Mouse (Mus musculus) lung, embryonic 16.5 days (tissue): Measurements from ENCODE around the gene Hbs1l. TPM values are rescaled to one million over a fixed set of nuclear protein-coding genes. Genes with fewer than 3 reads are reported as not detected.
"Not testable (repeated sequence)": the region's sequence is repeated elsewhere in the genome, so short reads cannot be mapped to it uniquely, and the experiment has no call there.

Experiments
- ATAC-seq: fragments of 200-750 bp; cut with Nextera tagmentation; 2 replicates; pipeline ENCODE4 v1.8.0; 2017; ENCODE audit warnings: low read depth, mild to moderate bottlenecking, moderate library complexity
- H3K27ac ChIP-seq: fragments of 300-500 bp; sonication (generic); 2 replicates; pipeline ENCODE4 v1.5.1; 2014; ENCODE audit warnings: mild to moderate bottlenecking, control low read depth, low read length
- H3K27me3 ChIP-seq: fragments of 300-500 bp; sonication (generic); 2 replicates; pipeline ENCODE4 v1.6.1; 2014; ENCODE audit warnings: low read depth, low read length, mixed read lengths; ENCODE audit not compliant: control insufficient read depth, insufficient read depth
- H3K36me3 ChIP-seq: fragments of 300-500 bp; sonication (generic); 2 replicates; pipeline ENCODE4 v1.6.1; 2014; ENCODE audit warnings: low read length; ENCODE audit not compliant: control insufficient read depth, insufficient read depth
- H3K4me1 ChIP-seq: fragments of 300-500 bp; sonication (generic); replicated peaks from 2 replicates; pipeline ENCODE4 v1.6.1; 2014; ENCODE audit warnings: low read length, mixed read lengths; ENCODE audit not compliant: control insufficient read depth, insufficient read depth
- H3K4me2 ChIP-seq: fragments of 300-500 bp; sonication (generic); 2 replicates; pipeline ENCODE4 v1.6.1; 2014; ENCODE audit warnings: low read depth, low read length, control low read depth
- H3K4me3 ChIP-seq: fragments of 300-500 bp; sonication (generic); 2 replicates; pipeline ENCODE4 v1.5.1; 2014; ENCODE audit warnings: mild to moderate bottlenecking, low read length, control low read depth
- H3K9ac ChIP-seq: fragments of 300-500 bp; sonication (generic); 2 replicates; pipeline ENCODE4 v1.6.1; 2014; ENCODE audit warnings: low read length, control low read depth
- H3K9me3 ChIP-seq: fragments of 300-500 bp; sonication (generic); 2 replicates; pipeline ENCODE4 v1.6.1; 2016; ENCODE audit warnings: low read length; ENCODE audit not compliant: control insufficient read depth
- WGBS: fragments of 180-500 bp; shearing (Covaris S2); extraction: QIAGEN DNeasy Blood & Tissue Kit; methylation state at CpG from one replicate; pipeline ENCODE4 v1.1.7; 2014; 5-methylcytosine and 5-hydroxymethylcytosine counted together
- polyA plus RNA-seq: library from polyadenylated mRNA; unstranded; fragments of >200 nt; fragmentation: Nextera tagmentation; extraction: Ambion mirVana; gene quantifications from 2 replicates; pipeline ENCODE4 v1.2.1, GENCODE M21; 2015

Hbs1l gene
- polyA plus RNA-seq, 1 experiment from 2014 or later: 83.5 TPM

DNA sequence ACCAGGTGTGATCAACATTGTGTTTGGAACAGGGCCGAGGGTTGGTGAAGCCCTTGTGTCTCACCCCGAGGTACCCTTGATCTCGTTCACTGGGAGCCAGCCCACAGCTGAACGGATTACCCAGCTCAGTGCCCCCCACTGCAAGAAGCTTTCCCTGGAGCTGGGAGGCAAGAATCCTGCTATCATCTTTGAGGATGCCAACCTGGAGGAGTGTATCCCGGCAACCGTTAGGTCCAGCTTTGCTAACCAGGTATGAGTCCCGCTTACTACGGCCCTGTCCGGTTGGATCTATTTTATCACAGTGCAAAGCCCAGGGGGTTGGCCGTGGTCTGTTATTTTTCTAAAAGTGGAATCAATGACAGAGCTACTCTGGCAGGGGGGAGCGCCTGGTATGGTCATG lies 93.3 kb downstream of the Hbs1l start:
- Histone ChIP-seq H3K27ac (no peak overlapping the region), H3K27me3 (no peaks in the 10 kb centered on the region), H3K4me2 (no peak overlapping the region), H3K4me3 (no peak overlapping the region), H3K9me3 (no peaks in the 10 kb centered on the region), H3K36me3 (no peaks in the 10 kb centered on the region), H3K4me1 (no peaks in the 10 kb centered on the region), H3K9ac (no peak overlapping the region)
- 75% methylated on average over 11 of the region's 11 CpGs for WGBS
- no peak for ATAC-seq

GRCm38 (mm10) chr10:21390440-21390839 lies 94.7 kb downstream of the Hbs1l start:
- H3K4me1 ChIP-seq: no peaks in the 10 kb centered on the region
- no peak overlapping the region for H3K9ac ChIP-seq
- no peak for ATAC-seq
- no peak overlapping the region for H3K4me3 ChIP-seq
- H3K4me2 ChIP-seq: no peak overlapping the region
- H3K9me3 ChIP-seq: no peaks in the 10 kb centered on the region
- 83% methylated on average over 4 of the region's 4 CpGs for WGBS
- H3K27me3 ChIP-seq: no peaks in the 10 kb centered on the region
- H3K27ac ChIP-seq: no peak overlapping the region
- H3K36me3 ChIP-seq: no peaks in the 10 kb centered on the region

DNA sequence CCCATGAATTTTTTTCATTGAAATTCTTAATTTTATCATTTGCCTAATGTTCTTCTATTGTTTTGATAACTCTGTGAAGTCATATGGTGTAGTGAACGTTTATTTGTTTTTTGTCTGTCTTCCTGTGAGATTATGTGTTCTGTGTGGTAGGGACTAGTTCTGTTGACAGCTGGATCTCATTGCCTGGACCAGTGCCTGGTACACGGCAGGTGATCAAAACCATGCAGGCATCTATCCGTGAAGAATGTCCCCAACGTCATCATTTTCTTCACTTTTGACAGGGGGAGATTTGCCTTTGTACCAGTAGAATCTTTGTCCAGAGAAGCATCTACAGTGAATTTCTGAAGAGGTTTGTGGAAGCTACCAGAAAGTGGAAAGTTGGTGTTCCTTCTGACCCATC lies 95.5 kb downstream of the Hbs1l start:
- Histone ChIP-seq H3K9me3 (no peaks in the 10 kb centered on the region), H3K27me3 (no peaks in the 10 kb centered on the region), H3K27ac (no peak overlapping the region), H3K4me3 (no peak overlapping the region), H3K9ac (no peak overlapping the region), H3K36me3 (no peaks in the 10 kb centered on the region), H3K4me1 (no peaks in the 10 kb centered on the region), H3K4me2 (no peak overlapping the region)
- 60% methylated on average over 4 of the region's 4 CpGs for WGBS
- no peak for ATAC-seq

DNA sequence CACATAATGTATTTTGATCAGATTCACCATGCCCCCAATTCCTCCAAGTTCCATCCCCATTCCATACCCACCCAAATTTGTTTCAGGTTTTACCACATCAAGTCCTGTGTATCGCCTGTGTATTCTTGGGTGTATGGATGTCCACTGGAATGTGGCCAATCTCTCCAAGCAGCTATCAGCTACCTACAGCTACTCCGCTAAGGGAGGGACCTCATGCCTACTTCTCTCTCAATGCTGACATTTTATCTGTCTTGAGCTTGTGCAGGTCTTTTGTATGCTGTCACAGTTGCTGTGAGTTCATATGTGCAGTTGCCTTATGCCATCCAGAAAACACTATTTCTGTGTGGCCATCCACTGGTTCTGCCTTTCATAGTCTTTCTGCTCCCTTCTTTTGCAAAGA lies 97.6 kb downstream of the Hbs1l start:
- Histone ChIP-seq H3K4me1 (no peaks in the 10 kb centered on the region), H3K4me3 (no peak overlapping the region), H3K27ac (no peak overlapping the region), H3K27me3 (no peaks in the 10 kb centered on the region), H3K9ac (no peak overlapping the region), H3K36me3 (no peaks in the 10 kb centered on the region), H3K9me3 (no peaks in the 10 kb centered on the region), H3K4me2 (no peak overlapping the region)
- no peak for ATAC-seq
- WGBS: 93% methylated on average over 2 of the region's 2 CpGs

GRCm38 (mm10) chr10:21395426-21396139 lies 99.8 kb downstream of the Hbs1l start:
- ATAC-seq: no peak
- Histone ChIP-seq H3K36me3 (no peaks in the 10 kb centered on the region), H3K9me3 (no peaks in the 10 kb centered on the region), H3K4me1 (no peaks in the 10 kb centered on the region), H3K9ac (no peak overlapping the region), H3K27ac (no peak overlapping the region), H3K4me3 (no peak overlapping the region), H3K4me2 (no peak overlapping the region), H3K27me3 (no peaks in the 10 kb centered on the region)
- whole genome bisulfite sequencing: 76% methylated on average over 14 of the region's 14 CpGs

DNA sequence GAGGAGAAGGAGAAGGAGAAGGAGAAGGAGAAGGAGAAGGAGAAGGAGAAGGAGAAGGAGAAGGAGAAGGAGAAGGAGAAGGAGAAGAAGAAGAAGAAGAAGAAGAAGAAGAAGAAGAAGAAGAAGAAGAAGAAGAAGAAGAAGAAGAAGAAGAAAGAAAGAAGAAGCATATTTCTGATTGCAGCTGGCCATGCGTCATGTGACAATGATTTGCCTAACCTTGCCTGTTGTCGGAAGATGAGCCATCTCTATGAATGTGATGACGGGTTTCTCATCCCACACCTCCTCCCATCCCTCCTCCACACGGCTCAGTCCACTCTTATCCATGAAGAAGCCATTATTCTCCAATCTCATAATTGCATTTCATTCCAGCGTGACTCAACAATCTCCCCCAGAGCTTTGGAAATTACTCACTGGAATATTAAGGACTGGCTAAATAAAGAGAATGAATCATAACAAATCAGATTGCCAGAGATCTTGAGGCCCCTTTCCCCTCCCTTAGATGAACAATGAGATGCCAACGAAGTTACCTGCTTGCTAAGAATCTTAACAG lies 103.2 kb downstream of the Hbs1l start:
- ATAC-seq, H3K4me1 ChIP-seq, H3K27ac ChIP-seq, H3K9ac ChIP-seq, H3K36me3 ChIP-seq, H3K9me3 ChIP-seq, H3K4me2 ChIP-seq, H3K4me3 ChIP-seq, H3K27me3 ChIP-seq: not testable (repeated sequence)
- 60% methylated on average over 6 of the region's 6 CpGs for WGBS

DNA sequence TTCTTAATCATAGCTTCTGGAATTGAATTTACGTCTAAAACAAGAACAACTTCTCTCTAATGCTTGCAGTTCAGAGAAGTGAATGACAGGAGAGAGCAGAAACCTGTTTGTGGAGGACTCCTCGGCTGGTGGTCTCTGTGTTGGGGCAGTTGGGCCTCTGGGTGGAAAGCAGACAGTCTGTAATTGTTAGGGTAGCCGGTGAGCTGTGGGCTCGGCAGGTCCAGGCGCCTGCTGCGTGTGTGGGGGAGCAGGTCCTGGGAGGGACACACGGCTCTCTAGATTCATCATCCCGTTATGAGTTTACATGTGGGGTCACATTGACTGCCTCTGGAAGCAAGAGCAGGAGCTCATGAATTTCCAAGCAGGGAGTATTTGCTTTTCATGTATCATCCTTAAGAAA lies 103.8 kb downstream of the Hbs1l start:
- Histone ChIP-seq H3K4me2 (no peak overlapping the region), H3K36me3 (no peaks in the 10 kb centered on the region), H3K9ac (no peak overlapping the region), H3K9me3 (no peaks in the 10 kb centered on the region), H3K27me3 (no peaks in the 10 kb centered on the region), H3K4me1 (no peaks in the 10 kb centered on the region), H3K4me3 (no peak overlapping the region), H3K27ac (no peak overlapping the region)
- 47% methylated on average over 8 of the region's 8 CpGs for WGBS
- no peak for ATAC-seq

DNA sequence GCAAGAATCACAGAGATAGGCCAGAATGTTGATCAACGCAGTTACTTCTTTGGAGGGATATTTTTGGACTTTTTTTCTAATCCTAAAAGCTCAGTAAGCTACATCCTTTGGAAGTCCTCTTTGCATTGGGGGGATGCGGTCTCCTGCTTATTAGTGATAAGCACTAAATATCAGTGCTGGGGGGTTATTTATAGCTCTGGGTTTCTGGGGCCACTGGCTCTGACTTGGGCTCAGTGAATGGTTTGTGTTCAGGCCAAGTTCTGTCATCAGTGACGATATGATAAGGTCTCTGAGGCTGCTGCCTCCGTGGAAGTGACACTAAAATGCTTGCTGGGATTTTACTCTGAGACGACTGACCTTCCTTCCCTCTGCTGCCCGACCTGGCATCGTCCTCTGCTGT lies 104.3 kb downstream of the Hbs1l start:
- H3K27ac ChIP-seq: no peak overlapping the region
- H3K36me3 ChIP-seq: no peaks in the 10 kb centered on the region
- no peak for ATAC-seq
- H3K4me1 ChIP-seq: no peaks in the 10 kb centered on the region
- H3K9ac ChIP-seq: no peak overlapping the region
- no peak overlapping the region for H3K4me3 ChIP-seq
- WGBS: 40% methylated on average over 7 of the region's 7 CpGs
- no peaks in the 10 kb centered on the region for H3K9me3 ChIP-seq
- no peak overlapping the region for H3K4me2 ChIP-seq
- no peaks in the 10 kb centered on the region for H3K27me3 ChIP-seq

DNA sequence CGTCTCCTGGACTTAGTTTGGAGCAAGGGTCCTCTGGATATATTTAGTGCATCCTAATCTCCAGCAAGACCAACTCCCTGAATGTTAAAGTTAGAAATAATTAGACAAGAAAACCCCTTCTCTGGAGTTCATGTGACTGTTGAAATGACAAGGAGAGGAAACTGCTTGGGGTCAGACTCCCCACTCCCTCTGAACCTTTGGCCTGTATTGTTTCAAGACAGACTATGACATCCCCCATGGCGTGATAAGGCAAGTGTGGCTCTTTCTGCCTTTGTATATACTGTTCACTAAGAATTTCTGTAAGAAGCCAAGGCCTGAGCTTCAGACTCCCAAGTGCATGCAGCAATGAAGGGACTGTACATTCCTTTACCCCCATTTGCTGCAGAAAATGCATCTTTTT lies 104.7 kb downstream of the Hbs1l start:
- H3K4me3 ChIP-seq: no peak overlapping the region
- H3K4me1 ChIP-seq: no peaks in the 10 kb centered on the region
- H3K4me2 ChIP-seq: no peak overlapping the region
- no peak for ATAC-seq
- WGBS: 59% methylated on average over 2 of the region's 2 CpGs
- no peaks in the 10 kb centered on the region for H3K36me3 ChIP-seq
- H3K27ac ChIP-seq: no peak overlapping the region
- no peak overlapping the region for H3K9ac ChIP-seq
- H3K9me3 ChIP-seq: no peaks in the 10 kb centered on the region
- no peaks in the 10 kb centered on the region for H3K27me3 ChIP-seq
